Mouse (Mus musculus): ENCODE data around the gene Smcp.

Smcp gene

GRCm38 (mm10) chr3:92588858-92589257 is at the start of gene Smcp:
TSS of gene Smcp (minus strand) at chr3:92588997.
- DNase-seq (ENCODE audit: low spot score in 2 of 2), result no peak

DNA sequence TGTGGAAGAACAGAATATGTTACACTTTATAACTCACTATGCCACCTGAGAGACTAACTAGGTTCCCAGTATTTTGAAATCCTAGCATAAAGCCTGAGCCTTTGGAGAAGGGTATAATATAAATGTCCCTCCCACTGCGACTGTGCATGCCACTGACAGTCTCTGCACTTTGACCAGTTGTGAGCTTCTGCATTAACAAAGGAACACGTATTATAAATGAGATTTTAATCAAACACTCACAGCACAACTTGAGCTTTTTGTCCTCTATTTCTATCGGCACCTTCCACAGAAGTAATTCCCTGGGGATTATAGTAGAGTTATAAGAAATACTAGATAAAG is 49.8 kb upstream of the Smcp start:
- DNase-seq (ENCODE audit: low spot score in 2 of 2), result no peak

- no peak for DNase-seq (ENCODE audit: low spot score in 2 of 2)
Observed at GRCm38 (mm10) chr3:92637745-92638652, 49.2 kb upstream of the Smcp start.

DNA sequence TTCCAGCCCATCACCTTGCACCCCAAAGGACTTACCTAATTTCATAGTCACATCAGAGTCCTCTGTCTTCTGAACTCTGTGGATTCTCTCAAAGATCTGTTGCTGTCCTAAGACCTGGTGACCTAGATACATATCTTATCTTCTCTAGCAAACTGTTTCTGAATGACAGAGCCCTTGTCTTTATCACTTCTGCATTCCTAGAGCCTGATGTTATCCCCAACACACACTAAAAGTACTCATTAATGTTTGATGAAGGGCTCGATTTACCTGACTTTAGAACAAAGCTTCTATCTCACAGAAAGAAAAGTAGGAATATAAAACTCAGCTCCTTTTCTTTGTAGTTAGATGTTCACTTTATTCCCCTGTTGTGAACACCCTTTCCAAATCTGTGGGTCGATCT is 32.8 kb upstream of the Smcp start, which contains the start of gene Lce6a:
Gene Lce6a (minus strand): TSS at position 101 of the 400 bp plus-strand sequence.
- no peak for DNase-seq (ENCODE audit: low spot score in 2 of 2)

- DNase-seq (ENCODE audit: low spot score in 2 of 2), result no peak
Observed at GRCm38 (mm10) chr3:92609804-92610203, 21.0 kb upstream of the Smcp start.

GRCm38 (mm10) chr3:92607392-92607791 is 18.6 kb upstream of the Smcp start, which contains the start of gene 2210017I01Rik:
TSS of gene 2210017I01Rik (minus strand) at chr3:92607492.
- no peak for DNase-seq (ENCODE audit: low spot score in 2 of 2)

GRCm38 (mm10) chr3:92602169-92602568 is 13.4 kb upstream of the Smcp start:
- DNase-seq (ENCODE audit: low spot score in 2 of 2), result no peak

GRCm38 (mm10) chr3:92600456-92600855 is 11.7 kb upstream of the Smcp start:
- no peak for DNase-seq (ENCODE audit: low spot score in 2 of 2)

- DNase-seq (ENCODE audit: low spot score in 2 of 2), result no peak
Observed at GRCm38 (mm10) chr3:92599973-92600372, 11.2 kb upstream of the Smcp start.

GRCm38 (mm10) chr3:92598429-92598828 is 9.6 kb upstream of the Smcp start:
- DNase-seq (ENCODE audit: low spot score in 2 of 2), result no peak

GRCm38 (mm10) chr3:92587190-92587589 is 1.6 kb downstream of the Smcp start:
- DNase-seq (ENCODE audit: low spot score in 2 of 2), result no peak

GRCm38 (mm10) chr3:92585055-92585454 is 3.7 kb downstream of the Smcp start:
- no peak for DNase-seq (ENCODE audit: low spot score in 2 of 2)

GRCm38 (mm10) chr3:92583164-92583826 is 5.5 kb downstream of the Smcp start:
- DNase-seq (ENCODE audit: low spot score in 2 of 2), result no peak

DNA sequence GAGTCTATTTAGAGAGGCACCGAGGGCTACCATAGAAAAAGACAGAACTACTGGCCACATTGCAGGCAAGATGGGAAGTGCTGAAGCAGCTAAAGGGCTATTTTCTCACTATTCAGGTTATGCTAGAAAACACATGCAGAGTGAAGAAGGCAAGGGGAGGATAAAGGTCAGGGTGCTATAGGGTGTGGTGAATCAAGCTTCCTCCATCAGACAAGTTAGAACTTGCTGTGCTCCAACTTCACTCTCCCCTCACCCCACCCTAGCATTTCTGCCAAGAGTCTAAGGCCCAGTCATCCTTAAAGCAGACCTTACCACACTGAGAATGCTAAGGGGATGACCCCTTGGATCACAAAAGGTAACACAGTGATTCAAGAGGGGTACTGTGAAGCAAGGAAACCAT is 9.3 kb downstream of the Smcp start:
- DNase-seq (ENCODE audit: low spot score in 2 of 2), result no peak

DNA sequence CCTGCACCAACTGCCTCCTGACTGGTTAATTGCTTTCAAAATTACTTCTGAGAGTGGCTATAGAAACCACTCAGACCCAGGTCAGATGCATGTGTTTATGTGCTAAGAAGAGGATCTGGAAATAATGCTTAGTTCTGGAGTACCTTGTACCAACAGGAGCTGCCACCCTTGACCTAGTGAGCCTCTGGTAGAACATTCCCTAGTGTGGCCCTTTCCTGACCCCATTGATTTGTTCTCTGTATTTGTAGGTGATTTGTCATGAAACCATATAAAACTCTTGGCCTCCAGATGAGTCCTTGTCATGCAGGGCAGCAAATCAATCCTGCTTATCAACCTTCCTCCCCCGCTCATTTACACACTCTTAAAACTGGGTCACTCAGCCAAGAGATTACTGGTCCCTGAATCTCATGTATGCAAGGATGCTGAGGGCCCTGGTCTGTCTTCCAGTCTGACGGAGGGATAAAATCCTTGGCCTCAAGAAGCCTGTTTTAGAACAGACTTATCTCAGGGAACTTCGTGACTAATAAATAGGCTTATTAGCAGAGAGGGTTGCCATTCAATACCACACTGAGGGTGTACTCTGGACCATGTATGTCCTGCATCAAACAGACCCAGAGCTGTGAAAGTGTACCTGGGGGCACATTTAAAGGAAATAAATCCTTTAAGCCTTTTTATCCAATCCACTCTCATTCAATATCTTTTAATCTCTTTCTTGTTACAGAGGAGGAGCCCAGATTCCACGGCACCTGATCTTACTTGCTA is 10.0 kb downstream of the Smcp start:
- DNase-seq (ENCODE audit: low spot score in 2 of 2), result no peak

DNA sequence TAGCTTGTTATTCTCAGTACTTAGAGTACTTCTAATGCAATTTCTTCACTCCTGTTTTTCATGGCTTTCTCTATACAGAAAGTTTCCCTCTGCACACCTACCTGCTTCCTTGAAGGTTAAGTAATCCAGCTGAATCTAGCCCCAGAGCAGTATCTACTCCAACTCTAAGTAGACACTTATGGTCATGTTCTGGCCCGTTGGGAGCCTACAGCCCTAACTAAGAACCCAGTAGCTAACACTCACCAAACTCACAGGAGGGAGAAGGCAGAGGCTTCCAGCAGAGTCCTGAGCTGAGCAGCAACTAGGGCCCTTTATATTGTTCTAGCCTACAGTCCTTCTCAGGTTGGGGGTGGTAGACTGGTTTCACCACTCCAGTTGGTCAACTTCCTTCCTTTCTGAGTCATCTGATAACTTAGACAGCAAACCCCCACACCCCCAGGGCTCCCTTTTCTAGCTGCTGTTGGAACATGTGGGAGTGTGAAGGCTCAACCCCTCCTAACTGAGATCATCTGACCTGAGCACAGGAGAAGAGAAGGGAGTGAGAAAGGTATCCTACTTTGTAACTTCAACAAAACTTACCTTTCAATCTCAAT is 15.3 kb downstream of the Smcp start, which contains the start of gene Ivl:
Gene Ivl (minus strand): TSS at position 287 of the 593 bp plus-strand sequence.
- no peak for DNase-seq (ENCODE audit: low spot score in 2 of 2)

- DNase-seq (ENCODE audit: low spot score in 2 of 2), result no peak
Observed at GRCm38 (mm10) chr3:92572514-92573155, 16.2 kb downstream of the Smcp start.

- no peak for DNase-seq (ENCODE audit: low spot score in 2 of 2)
Observed at GRCm38 (mm10) chr3:92568752-92569151, 20.0 kb downstream of the Smcp start.

DNA sequence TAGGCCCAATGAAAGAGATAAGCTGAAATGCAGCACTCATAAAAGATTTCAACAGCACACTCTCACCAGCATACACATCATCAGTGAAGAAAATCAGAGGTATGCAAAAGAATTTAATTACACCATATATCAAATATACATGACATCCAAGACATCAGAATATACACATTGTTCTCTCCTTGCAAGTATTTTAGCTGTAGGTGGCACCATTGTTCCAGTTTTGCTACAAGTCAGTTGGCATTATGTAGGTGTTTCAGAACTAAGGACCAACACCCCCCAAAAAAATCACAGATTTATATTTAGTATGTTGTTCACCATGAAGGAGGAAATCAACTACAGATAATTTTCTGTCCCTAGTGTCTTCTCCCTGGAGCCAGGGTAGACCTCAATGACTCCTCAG is 23.4 kb downstream of the Smcp start:
- DNase-seq (ENCODE audit: low spot score in 2 of 2), result no peak

GRCm38 (mm10) chr3:92534411-92534810 is 54.4 kb downstream of the Smcp start, which contains the start of gene 2310046K23Rik:
TSS of gene 2310046K23Rik (minus strand) at chr3:92534511.
- peak in 1 of 2 experiments; percentile 40 for DNase-seq (ENCODE audit: low spot score in 2 of 2)

Data from spleen, postnatal 4 days (tissue).